Comparison of ENCODE assay signal across 9 mouse cellular contexts in genomic region chr1:146498780-146499114, GRCm38 (mm10). TPM values are rescaled to one million over a fixed set of nuclear protein-coding genes. Genes with fewer than 3 reads are reported as not detected.
DNase-seq lines count a peak whose midpoint lies in the region; ATAC-seq lines count a peak whose summit lies in the region.
"Had no signal": no experiment of that assay in that cellular context is flagged by ENCODE, and none has a peak within 500 bp of the region (broad histone marks: within the 10 kb centered on the region; RNA-seq: fewer than 3 reads in every experiment).

No protein-coding gene starts in this region.

- peak overlapping the region; percentile 79 for H3K4me2 ChIP-seq in intestine, embryonic 14.5 days (ENCODE audit: low read length)

- H3K27ac ChIP-seq in intestine, embryonic 14.5 days (ENCODE audit: low read depth) = no peak overlapping the region

- WGBS in intestine, embryonic 14.5 days = 3% methylated on average over 1 of the region's 1 CpGs

- intact Hi-C loops in left cerebral cortex, postnatal 36 days (cut with DNase I) = loop anchor here (10.0 kb wide), 1 partner anchor 1924 kb away; no protein-coding TSS in a partner anchor

- H3K27me3 ChIP-seq in intestine, embryonic 14.5 days (replicated peaks; ENCODE audit: control insufficient read depth, insufficient read depth, low read length) = peaks cover 38% of the 10 kb centered on the region

- 0 out of 2 replicates have a peak, but pooled peaks have one; percentile 0 for ATAC-seq in frontal cortex, adult (ENCODE audit: low TSS enrichment)
- ATAC-seq in intestine, embryonic 14.5 days (replicated peaks; ENCODE audit: low FRiP score, low TSS enrichment, low read depth) = 0 out of 2 replicates have a peak, but pooled peaks have one; percentile 24

- no peak for DNase-seq in frontal cortex, postnatal 10 days (ENCODE audit: low spot score in 2 of 2)
- peak; percentile 7 for DNase-seq in R1 (ENCODE audit: low read depth, low spot score)
- DNase-seq in intestine, embryonic 14.5 days (ENCODE audit: low spot score) = no peak
- peak; percentile 18 for DNase-seq in mesoderm, embryonic 11.5 days (ENCODE audit: low read depth, low spot score)
- no peak for DNase-seq in right cerebral cortex, adult 18-20 months
- DNase-seq in left cerebral cortex, postnatal 36 days (ENCODE audit: low spot score in 2 of 2) = no peak
- DNase-seq in embryo, embryonic 10.5 days (ENCODE audit: low spot score) = no peak

- no peaks in the 10 kb centered on the region for H3K9me3 ChIP-seq in intestine, embryonic 14.5 days (ENCODE audit: control insufficient read depth, low read length)

- H3K9ac ChIP-seq in intestine, embryonic 14.5 days (ENCODE audit: low read length) = no peak overlapping the region

- H3K36me3 ChIP-seq in intestine, embryonic 14.5 days (ENCODE audit: control insufficient read depth, insufficient read depth, low read length) = no peaks in the 10 kb centered on the region

- peak overlapping the region; percentile 48; the same call in 1 of the 2 replicates for H3K4me3 ChIP-seq in intestine, embryonic 14.5 days (ENCODE audit: low read depth, low read length)

- no peaks in the 10 kb centered on the region for H3K4me1 ChIP-seq in intestine, embryonic 14.5 days (replicated peaks; ENCODE audit: control insufficient read depth, insufficient read depth, low read length)

RNA-seq across cellular contexts. Expression of gene Brinp3, which starts 4.2 kb away (rescaled TPM):
- polyA plus RNA-seq in intestine, embryonic 14.5 days (2014; fragmentation: Nextera tagmentation; extraction: Ambion mirVana) = 1.8 and 2.3 TPM in 2 replicates
- 10 to 100 TPM; 46.7 to 53.9 TPM for total RNA-seq in left cerebral cortex, postnatal 36 days (2021)
- total RNA-seq: gastrocnemius, adult 18-20 months had no signal

Comparison
In these comparisons a context has a peak if more than half of its experiments do, and no peak if none do; other contexts are left out.
1. DNase-seq: peak in R1 (single experiment) and mesoderm, embryonic 11.5 days (single experiment); none in frontal cortex, postnatal 10 days (0 of 2), intestine, embryonic 14.5 days (single experiment), right cerebral cortex, adult 18-20 months (single experiment), left cerebral cortex, postnatal 36 days (0 of 2) and embryo, embryonic 10.5 days (single experiment).